Mouse (Mus musculus) heart, embryonic 12.5 days (tissue): ENCODE data around the gene Ccr7. TPM values are rescaled to one million over a fixed set of nuclear protein-coding genes. Genes with fewer than 3 reads are reported as not detected.
A peak's percentile ranks its signal among the peaks of the same experiment; 100 is the strongest.

Experiments
- ATAC-seq: fragments of 200-750 bp; cut with Nextera tagmentation; 2 replicates; pipeline ENCODE4 v1.8.0; 2017; ENCODE audit warnings: moderate TSS enrichment, moderate library complexity; ENCODE audit not compliant: insufficient number of reproducible peaks, low FRiP score
- H3K27ac ChIP-seq: fragments of 300-500 bp; sonication (generic); 2 replicates; pipeline ENCODE4 v1.5.1; 2016; ENCODE audit warnings: mild to moderate bottlenecking, moderate library complexity; ENCODE audit not compliant: poor library complexity, severe bottlenecking
- H3K27me3 ChIP-seq: fragments of 300-500 bp; sonication (generic); replicated peaks from 2 replicates; pipeline ENCODE4 v1.6.1; 2016; ENCODE audit warnings: mild to moderate bottlenecking, moderate library complexity
- H3K36me3 ChIP-seq: fragments of 300-500 bp; sonication (generic); 2 replicates; pipeline ENCODE4 v1.6.1; 2016; ENCODE audit warnings: mild to moderate bottlenecking, moderate library complexity
- H3K4me1 ChIP-seq: fragments of 300-500 bp; sonication (generic); replicated peaks from 2 replicates; pipeline ENCODE4 v1.6.1; 2016; ENCODE audit warnings: mild to moderate bottlenecking
- H3K4me2 ChIP-seq: fragments of 300-500 bp; sonication (generic); 2 replicates; pipeline ENCODE4 v1.6.1; 2016; ENCODE audit warnings: mild to moderate bottlenecking, moderate library complexity
- H3K4me3 ChIP-seq: fragments of 300-500 bp; sonication (generic); 2 replicates; pipeline ENCODE4 v1.5.1; 2016; ENCODE audit warnings: mild to moderate bottlenecking
- H3K9ac ChIP-seq: fragments of 300-500 bp; sonication (generic); 2 replicates; pipeline ENCODE4 v1.6.1; 2016; ENCODE audit warnings: mild to moderate bottlenecking, moderate library complexity
- H3K9me3 ChIP-seq: fragments of 300-500 bp; sonication (generic); replicated peaks from 2 replicates; pipeline ENCODE4 v1.6.1; 2016; ENCODE audit warnings: mild to moderate bottlenecking, moderate library complexity
- WGBS: fragments of 180-500 bp; shearing (Covaris S2); methylation state at CpG from one replicate; pipeline ENCODE4 v1.1.7; 2016; 5-methylcytosine and 5-hydroxymethylcytosine counted together
- polyA plus RNA-seq: library from polyadenylated mRNA; unstranded; fragments of >200 nt; fragmentation: Nextera tagmentation; extraction: Ambion mirVana; gene quantifications from 2 replicates; pipeline ENCODE4 v1.2.1, GENCODE M21; 2016

Gene Ccr7
- polyA plus RNA-seq, 1 experiment from 2014 or later: 0.08 TPM

DNA sequence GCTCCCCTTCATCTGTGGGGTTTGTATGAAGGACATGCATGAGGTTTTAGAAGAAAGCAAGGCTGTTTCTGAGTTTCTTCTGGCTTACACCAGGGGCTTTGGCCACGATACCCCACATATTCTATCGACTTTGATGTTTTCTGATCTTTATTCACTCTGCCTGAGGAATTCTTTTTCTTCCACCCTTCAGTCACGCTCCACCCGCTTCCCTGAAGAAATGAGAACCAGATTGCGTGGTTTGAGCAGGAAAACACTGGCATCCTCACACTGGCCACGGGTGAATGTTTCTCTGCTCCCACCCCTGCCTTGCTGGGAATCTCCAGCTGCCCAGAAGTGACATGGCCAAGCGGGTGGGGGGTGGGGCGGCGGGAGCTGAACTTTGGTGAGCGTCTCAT, 30.2 kb downstream of the Ccr7 start:
- H3K36me3 ChIP-seq: no peaks in the 10 kb centered on the region
- no peaks in the 10 kb centered on the region for H3K27me3 ChIP-seq
- H3K4me3 ChIP-seq: no peak overlapping the region
- 53% methylated on average over 10 of the region's 10 CpGs for WGBS
- no peak overlapping the region for H3K27ac ChIP-seq
- H3K9ac ChIP-seq: no peak overlapping the region
- H3K4me1 ChIP-seq: peaks cover 59% of the 10 kb centered on the region
- no peaks in the 10 kb centered on the region for H3K9me3 ChIP-seq
- H3K4me2 ChIP-seq: no peak overlapping the region
- ATAC-seq: no peak

DNA sequence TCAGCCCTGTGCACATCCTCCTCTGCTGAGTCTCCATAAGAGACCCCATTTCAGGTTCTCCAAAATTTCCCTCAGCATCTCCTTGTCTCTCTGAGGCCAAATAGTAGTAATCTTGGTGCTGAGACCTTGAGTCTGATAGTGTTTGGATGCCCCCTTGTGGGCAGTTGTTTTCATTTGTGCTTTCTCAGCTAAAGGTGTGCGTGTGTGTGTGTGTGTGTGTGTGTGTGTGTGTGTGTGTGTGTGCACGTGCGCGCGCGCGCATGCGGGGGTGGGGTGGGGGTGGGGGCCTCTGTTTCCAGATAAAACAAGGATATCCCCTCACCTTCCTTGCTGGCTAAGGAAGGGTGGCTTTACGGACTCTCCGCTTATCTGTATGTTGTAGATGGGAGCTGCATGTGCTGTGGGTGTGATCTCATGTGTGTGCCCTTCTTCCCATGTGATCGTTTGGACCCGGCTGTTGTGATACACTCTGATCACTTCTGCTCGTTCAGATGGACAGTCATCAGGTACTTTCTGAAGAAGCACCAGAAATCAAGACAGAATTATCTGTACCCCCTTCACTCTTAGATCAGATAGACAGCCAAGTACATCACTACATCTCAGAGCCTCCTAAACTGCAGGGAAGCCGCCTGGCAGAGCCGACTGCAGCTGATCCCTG, 30.8 kb downstream of the Ccr7 start:
- peaks cover 53% of the 10 kb centered on the region for H3K4me1 ChIP-seq
- H3K4me3 ChIP-seq: no peak overlapping the region
- no peaks in the 10 kb centered on the region for H3K9me3 ChIP-seq
- ATAC-seq: no peak
- H3K4me2 ChIP-seq: no peak overlapping the region
- 44% methylated on average over 15 of the region's 15 CpGs for WGBS
- no peaks in the 10 kb centered on the region for H3K36me3 ChIP-seq
- H3K9ac ChIP-seq: no peak overlapping the region
- no peak overlapping the region for H3K27ac ChIP-seq
- H3K27me3 ChIP-seq: no peaks in the 10 kb centered on the region

DNA sequence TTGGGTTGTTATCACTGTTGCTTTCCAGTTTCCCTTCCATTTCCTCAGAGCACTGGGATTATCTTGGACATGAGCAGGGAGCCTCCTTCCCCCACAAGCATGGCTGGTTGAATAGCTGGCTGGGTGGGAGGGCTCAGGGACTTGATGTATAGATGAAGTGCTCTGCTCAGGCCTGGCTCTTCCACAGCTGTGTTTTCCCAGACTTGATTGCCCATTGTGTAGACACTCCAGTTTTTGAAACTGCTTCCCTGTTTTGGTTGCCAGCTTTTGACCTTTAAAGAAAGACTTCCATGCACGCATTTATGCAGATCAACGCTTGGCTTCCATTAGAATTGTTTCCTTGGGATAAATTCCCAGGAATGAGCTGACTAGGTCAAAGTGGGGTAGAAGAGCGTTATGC, 32.2 kb downstream of the Ccr7 start:
- Histone ChIP-seq H3K9me3 (no peaks in the 10 kb centered on the region), H3K36me3 (no peaks in the 10 kb centered on the region), H3K4me2 (no peak overlapping the region), H3K27me3 (no peaks in the 10 kb centered on the region), H3K9ac (no peak overlapping the region), H3K4me3 (no peak overlapping the region), H3K4me1 (peaks cover 44% of the 10 kb centered on the region), H3K27ac (0 out of 2 replicates have a peak overlapping the region, but pooled peaks have one; percentile 1)
- ATAC-seq: no peak
- 84% methylated on average over 3 of the region's 3 CpGs for WGBS

DNA sequence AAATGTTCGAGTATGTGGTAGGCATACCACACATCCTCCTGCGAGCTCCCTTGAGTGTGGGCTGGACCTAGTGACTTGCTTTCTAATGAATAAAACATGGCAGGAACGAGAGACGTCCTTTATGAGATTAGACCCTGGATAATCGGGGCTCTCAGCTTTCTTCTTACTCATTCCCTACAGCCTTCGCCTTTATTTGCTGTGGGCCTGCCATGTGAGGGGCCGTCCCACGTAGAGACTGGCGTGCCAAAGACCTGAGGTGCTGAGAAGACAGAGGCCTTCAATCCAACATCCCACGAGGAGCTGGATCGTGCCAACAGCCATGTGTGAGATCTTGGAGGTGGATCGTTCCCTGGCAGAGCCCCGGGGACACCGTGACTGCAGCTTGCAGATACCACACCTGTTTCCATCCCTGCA, 33.7 kb downstream of the Ccr7 start:
- H3K4me3 ChIP-seq: no peak overlapping the region
- no peak overlapping the region for H3K4me2 ChIP-seq
- no peaks in the 10 kb centered on the region for H3K36me3 ChIP-seq
- WGBS: 67% methylated on average over 14 of the region's 14 CpGs
- no peak for ATAC-seq
- no peaks in the 10 kb centered on the region for H3K27me3 ChIP-seq
- peaks cover 29% of the 10 kb centered on the region for H3K4me1 ChIP-seq
- peak overlapping the region; percentile 49; the same call in 1 of the 2 replicates for H3K27ac ChIP-seq
- H3K9ac ChIP-seq: no peak overlapping the region
- H3K9me3 ChIP-seq: no peaks in the 10 kb centered on the region

DNA sequence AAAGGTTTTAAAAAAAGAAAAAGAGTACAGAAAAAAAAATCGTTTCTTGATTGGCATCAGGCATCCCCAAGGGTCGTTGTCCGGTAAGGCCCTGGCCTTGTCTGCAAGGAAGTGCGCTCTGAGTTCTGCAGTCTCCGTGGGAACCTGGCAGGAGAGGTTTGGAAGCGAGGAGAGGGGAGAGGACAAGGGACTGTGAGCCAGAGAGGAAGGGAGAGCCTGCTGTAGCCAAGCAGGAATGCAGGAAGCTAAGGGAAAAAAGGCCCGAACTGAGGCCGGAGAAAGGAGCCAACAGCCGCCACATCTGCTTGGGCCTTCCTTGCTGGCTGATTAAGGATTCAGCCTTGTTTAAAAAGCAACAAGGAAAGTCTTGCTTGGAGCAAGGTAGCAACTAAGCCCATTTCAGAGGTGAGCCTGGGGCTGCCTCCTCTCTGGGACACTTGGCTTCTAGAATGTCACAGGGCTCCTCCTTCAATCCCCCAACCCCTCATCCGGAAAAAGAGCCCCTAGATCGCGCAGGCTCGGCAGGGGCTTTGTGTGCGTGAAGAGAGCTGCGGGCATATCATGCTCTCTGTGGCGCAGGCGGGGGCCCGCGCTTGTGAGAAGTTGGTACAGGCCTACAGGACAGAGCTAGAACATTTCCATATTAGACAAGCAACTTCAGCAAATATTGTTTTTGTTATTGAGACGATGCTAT, 34.2 kb downstream of the Ccr7 start:
- H3K4me2 ChIP-seq: no peak overlapping the region
- no peak overlapping the region for H3K4me3 ChIP-seq
- WGBS: 52% methylated on average over 20 of the region's 20 CpGs
- peak overlapping the region; percentile 49 for H3K27ac ChIP-seq
- no peaks in the 10 kb centered on the region for H3K27me3 ChIP-seq
- no peaks in the 10 kb centered on the region for H3K9me3 ChIP-seq
- H3K36me3 ChIP-seq: no peaks in the 10 kb centered on the region
- peak; percentile 37; the same call in 1 of the 2 replicates for ATAC-seq
- H3K9ac ChIP-seq: no peak overlapping the region
- H3K4me1 ChIP-seq: peaks cover 24% of the 10 kb centered on the region

DNA sequence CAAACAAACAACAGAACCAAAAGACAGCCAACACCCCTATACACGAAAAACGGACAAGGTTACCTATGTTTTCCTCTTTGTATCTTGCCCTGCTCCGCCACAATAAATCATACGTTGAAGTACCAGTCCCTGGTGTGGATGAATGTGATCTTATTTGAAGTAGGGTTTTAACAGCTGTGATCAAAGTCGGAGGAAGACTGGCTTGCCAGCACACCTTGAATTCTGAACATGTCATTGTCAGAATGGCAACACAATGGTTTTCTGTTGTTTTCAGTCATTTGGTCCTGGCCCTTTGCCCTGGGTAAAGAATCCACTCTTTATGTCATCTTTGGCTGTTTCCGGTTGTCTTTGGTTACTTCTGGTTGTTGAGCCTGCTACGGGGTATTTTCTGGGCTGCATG, 35.9 kb downstream of the Ccr7 start:
- WGBS: 85% methylated on average over 7 of the region's 7 CpGs
- no peak overlapping the region for H3K9ac ChIP-seq
- H3K27me3 ChIP-seq: no peaks in the 10 kb centered on the region
- H3K4me3 ChIP-seq: no peak overlapping the region
- H3K36me3 ChIP-seq: no peaks in the 10 kb centered on the region
- no peaks in the 10 kb centered on the region for H3K9me3 ChIP-seq
- ATAC-seq: no peak
- H3K27ac ChIP-seq: no peak overlapping the region
- H3K4me1 ChIP-seq: peaks cover 7% of the 10 kb centered on the region
- H3K4me2 ChIP-seq: no peak overlapping the region

DNA sequence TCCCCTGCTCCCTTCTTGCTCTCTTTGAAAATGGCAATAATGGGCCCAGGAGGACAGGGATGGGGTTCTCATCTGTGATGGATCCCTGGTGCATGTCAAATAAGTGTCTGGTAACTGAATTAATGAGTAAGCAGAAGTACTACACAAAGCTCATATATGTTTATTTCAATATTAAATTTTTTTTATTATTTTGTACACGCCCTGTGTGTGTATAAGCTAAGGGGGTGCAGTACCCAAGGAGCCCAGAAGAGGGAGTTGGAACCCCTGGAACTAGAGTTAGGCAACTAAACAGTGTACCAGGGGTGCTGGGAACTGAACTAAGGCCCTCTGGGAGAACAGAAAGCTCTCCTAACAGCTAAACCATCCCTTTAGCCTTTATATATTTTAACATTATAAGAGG, 36.5 kb downstream of the Ccr7 start:
- Histone ChIP-seq H3K9ac (no peak overlapping the region), H3K36me3 (no peaks in the 10 kb centered on the region), H3K27me3 (no peaks in the 10 kb centered on the region), H3K9me3 (no peaks in the 10 kb centered on the region), H3K4me1 (peaks cover 5% of the 10 kb centered on the region), H3K27ac (no peak overlapping the region), H3K4me3 (no peak overlapping the region), H3K4me2 (no peak overlapping the region)
- ATAC-seq: no peak
- WGBS: 92% methylated on average over 1 of the region's 1 CpGs

DNA sequence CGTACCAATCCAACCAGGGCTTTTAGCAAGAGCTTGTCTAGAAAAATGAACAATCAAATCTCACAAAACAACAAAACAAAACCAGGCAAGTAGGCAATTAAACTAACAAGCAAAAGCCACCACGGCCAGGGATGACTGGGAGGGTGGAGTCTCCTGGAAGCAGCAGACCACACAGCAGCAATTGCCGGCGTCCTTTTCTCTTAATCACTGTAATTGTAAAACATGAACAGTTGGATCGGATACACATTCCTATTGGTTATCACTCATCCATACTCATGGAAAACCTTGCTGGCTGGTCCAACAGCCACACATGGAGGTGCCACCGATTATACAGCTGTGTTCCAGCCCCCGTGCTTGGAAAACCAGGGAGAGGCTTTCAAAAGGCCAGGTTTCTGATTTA, 37.0 kb downstream of the Ccr7 start:
- no peak overlapping the region for H3K27ac ChIP-seq
- ATAC-seq: no peak
- 87% methylated on average over 7 of the region's 7 CpGs for WGBS

DNA sequence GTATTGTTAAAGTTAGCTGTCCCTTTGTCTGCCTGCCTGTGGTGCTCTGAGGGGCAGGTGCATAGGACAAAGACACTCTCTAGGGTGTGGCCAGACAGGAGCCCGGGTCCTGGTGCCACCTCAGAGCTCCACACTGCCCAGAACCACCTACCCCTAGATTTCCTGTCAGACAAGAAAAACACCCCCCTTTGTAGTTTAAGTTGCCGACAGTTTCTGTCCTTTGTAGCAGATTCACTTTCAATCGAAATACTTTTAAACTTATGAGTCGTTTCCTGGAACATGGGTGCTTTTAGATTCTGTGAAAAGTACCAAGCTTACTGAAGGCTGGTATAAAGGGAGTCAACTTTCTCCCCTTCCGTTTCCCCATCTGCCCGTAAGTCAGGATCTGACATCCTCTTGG, 38.9 kb downstream of the Ccr7 start:
- H3K27me3 ChIP-seq: no peaks in the 10 kb centered on the region
- H3K27ac ChIP-seq: no peak overlapping the region
- no peaks in the 10 kb centered on the region for H3K36me3 ChIP-seq
- H3K4me1 ChIP-seq: peaks cover 12% of the 10 kb centered on the region
- 71% methylated on average over 6 of the region's 6 CpGs for WGBS
- no peak overlapping the region for H3K4me3 ChIP-seq
- H3K4me2 ChIP-seq: no peak overlapping the region
- no peaks in the 10 kb centered on the region for H3K9me3 ChIP-seq
- no peak overlapping the region for H3K9ac ChIP-seq
- no peak for ATAC-seq

More for the DNA sequence above, 37.0 kb downstream of the Ccr7 start:
- Histone ChIP-seq H3K4me2 (no peak overlapping the region), H3K9me3 (no peaks in the 10 kb centered on the region), H3K4me1 (peaks cover 8% of the 10 kb centered on the region), H3K27me3 (no peaks in the 10 kb centered on the region), H3K4me3 (no peak overlapping the region), H3K36me3 (no peaks in the 10 kb centered on the region), H3K9ac (no peak overlapping the region)

DNA sequence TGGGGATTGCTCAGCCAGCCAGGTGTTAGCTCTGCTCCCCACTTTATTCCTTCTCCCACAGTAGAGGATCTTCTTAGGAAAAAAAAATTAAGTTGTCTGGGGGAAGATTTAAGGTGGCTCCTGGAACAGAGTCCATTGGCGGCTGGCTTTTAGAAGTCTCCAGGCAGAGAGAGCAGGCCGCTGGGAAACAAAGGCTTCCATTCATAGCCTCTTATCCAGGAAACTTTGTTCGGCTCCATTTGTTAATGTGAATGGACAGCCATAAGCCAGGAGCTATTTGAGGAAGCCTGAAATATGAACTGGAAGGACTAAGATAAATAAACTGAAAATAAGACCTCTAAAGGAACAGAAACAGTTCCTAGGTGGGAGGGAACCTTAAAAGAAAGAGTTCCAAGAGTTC, 41.8 kb downstream of the Ccr7 start:
- ATAC-seq: 0 out of 2 replicates have a peak, but pooled peaks have one; percentile 2
- WGBS: 29% methylated on average over 3 of the region's 3 CpGs
- peaks cover 9% of the 10 kb centered on the region; the same call in 1 of the 2 replicates for H3K4me1 ChIP-seq
- no peaks in the 10 kb centered on the region for H3K27me3 ChIP-seq
- H3K9me3 ChIP-seq: no peaks in the 10 kb centered on the region
- H3K9ac ChIP-seq: no peak overlapping the region
- no peak overlapping the region for H3K4me2 ChIP-seq
- no peak overlapping the region for H3K4me3 ChIP-seq
- H3K36me3 ChIP-seq: no peaks in the 10 kb centered on the region
- H3K27ac ChIP-seq: peak overlapping the region; percentile 67

DNA sequence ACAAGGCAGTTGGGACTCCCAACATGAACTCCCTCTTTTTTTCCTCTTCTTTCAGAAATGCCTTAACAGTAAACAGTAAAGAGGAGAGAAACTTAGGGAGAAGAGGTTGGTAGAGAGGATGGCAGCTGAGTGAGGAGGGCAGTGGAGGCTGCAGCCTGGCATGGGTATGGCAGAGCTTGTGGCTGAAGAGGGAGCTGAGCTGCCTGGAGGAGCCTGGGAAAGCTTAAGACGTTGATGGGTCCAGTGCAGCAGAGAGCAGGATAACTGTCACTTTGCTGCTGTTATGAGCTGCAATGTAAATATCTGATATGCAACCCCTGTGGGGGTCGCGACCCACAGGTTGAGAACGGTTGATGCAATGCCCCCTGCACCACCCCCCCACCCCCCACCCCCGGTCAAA, 42.2 kb downstream of the Ccr7 start:
- Histone ChIP-seq H3K27me3 (no peaks in the 10 kb centered on the region), H3K4me3 (no peak overlapping the region), H3K27ac (peak overlapping the region; percentile 67), H3K4me2 (no peak overlapping the region), H3K9me3 (no peaks in the 10 kb centered on the region), H3K4me1 (peaks cover 9% of the 10 kb centered on the region; the same call in 1 of the 2 replicates), H3K9ac (no peak overlapping the region; the same call in 1 of the 2 replicates), H3K36me3 (no peaks in the 10 kb centered on the region)
- 0 out of 2 replicates have a peak, but pooled peaks have one; percentile 29 for ATAC-seq
- WGBS: 30% methylated on average over 5 of the region's 5 CpGs
